Mouse (Mus musculus): ENCODE data around the gene Car4. TPM values are rescaled to one million over a fixed set of nuclear protein-coding genes. Genes with fewer than 3 reads are reported as not detected.

Car4 gene
- polyA plus RNA-seq (2016; fragmentation: Nextera tagmentation; extraction: Ambion mirVana), result 2.9 and 5.1 TPM in 2 replicates

GRCm38 (mm10) chr11:84957591-84958270 lies at the start of gene Car4:
TSS of gene Car4 (plus strand) at chr11:84957786.
- under 1% methylated on average over 49 of the region's 49 CpGs for WGBS
- H3K27me3 ChIP-seq (replicated peaks; ENCODE audit: low read depth, poor library complexity, severe bottlenecking), result peaks cover 49% of the 10 kb centered on the region
- H3K4me3 ChIP-seq, result peak within 1 kb of the TSS; percentile 49
- no peaks in the 10 kb centered on the region for H3K36me3 ChIP-seq (replicated peaks)
- no peak within 1 kb of the TSS for H3K27ac ChIP-seq (replicated peaks)
- H3K4me1 ChIP-seq, result peaks cover 39% of the 10 kb centered on the region
- H3K9me3 ChIP-seq, result no peaks in the 10 kb centered on the region
- peak; percentile 37 for DNase-seq (ENCODE audit: low spot score)

DNA sequence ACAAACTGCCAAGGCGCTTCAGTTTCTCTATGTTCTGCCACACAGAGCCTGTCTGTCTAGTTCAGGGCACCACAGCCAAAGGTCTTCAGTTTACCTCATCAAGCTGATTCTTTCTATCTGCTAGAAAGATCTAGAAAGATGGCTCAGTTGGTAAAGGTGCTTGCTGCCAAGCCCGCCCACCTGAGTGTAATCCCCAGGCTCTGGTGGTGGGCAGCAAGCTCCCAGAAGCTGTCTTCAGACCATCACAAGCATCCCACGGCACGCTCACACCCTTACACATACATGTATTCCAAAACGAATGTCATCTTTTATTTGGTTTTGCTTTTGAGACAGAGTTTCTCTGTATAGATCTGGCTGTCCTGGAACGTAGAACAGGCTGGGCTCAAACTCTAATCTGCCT lies 49.1 kb upstream of the Car4 start:
- no peak for DNase-seq (ENCODE audit: low spot score)
- Histone ChIP-seq H3K9me3 (no peaks in the 10 kb centered on the region), H3K27me3 (replicated peaks; ENCODE audit: low read depth, poor library complexity, severe bottlenecking) (no peaks in the 10 kb centered on the region), H3K4me1 (no peaks in the 10 kb centered on the region), H3K27ac (replicated peaks) (no peak overlapping the region), H3K4me3 (no peak overlapping the region), H3K36me3 (replicated peaks) (peaks cover 100% of the 10 kb centered on the region)
- WGBS, result 92% methylated on average over 6 of the region's 6 CpGs

GRCm38 (mm10) chr11:84910411-84910810 lies 47.2 kb upstream of the Car4 start:
- Histone ChIP-seq H3K27me3 (replicated peaks; ENCODE audit: low read depth, poor library complexity, severe bottlenecking) (no peaks in the 10 kb centered on the region), H3K4me3 (no peak overlapping the region), H3K4me1 (peaks cover 14% of the 10 kb centered on the region), H3K9me3 (no peaks in the 10 kb centered on the region), H3K27ac (replicated peaks) (no peak overlapping the region), H3K36me3 (replicated peaks) (peaks cover 93% of the 10 kb centered on the region)
- no peak for DNase-seq (ENCODE audit: low spot score)
- 79% methylated on average over 4 of the region's 4 CpGs for whole genome bisulfite sequencing

GRCm38 (mm10) chr11:84914673-84915072 lies 42.9 kb upstream of the Car4 start:
- Histone ChIP-seq H3K36me3 (replicated peaks) (peaks cover 50% of the 10 kb centered on the region), H3K4me3 (peak overlapping the region; percentile 97), H3K4me1 (peaks cover 27% of the 10 kb centered on the region), H3K9me3 (no peaks in the 10 kb centered on the region), H3K27ac (replicated peaks) (no peak overlapping the region), H3K27me3 (replicated peaks; ENCODE audit: low read depth, poor library complexity, severe bottlenecking) (no peaks in the 10 kb centered on the region)
- WGBS, result 84% methylated on average over 5 of the region's 5 CpGs
- no peak for DNase-seq (ENCODE audit: low spot score)

GRCm38 (mm10) chr11:84916053-84916702 lies 41.4 kb upstream of the Car4 start, which contains the start of gene Znhit3:
TSS of gene Znhit3 (minus strand) at chr11:84916366.
- WGBS, result 3% methylated on average over 34 of the region's 34 CpGs
- peaks cover 35% of the 10 kb centered on the region for H3K36me3 ChIP-seq (replicated peaks)
- peaks cover 27% of the 10 kb centered on the region for H3K4me1 ChIP-seq
- H3K27me3 ChIP-seq (replicated peaks; ENCODE audit: low read depth, poor library complexity, severe bottlenecking), result no peaks in the 10 kb centered on the region
- peak within 1 kb of the TSS; percentile 97 for H3K4me3 ChIP-seq
- DNase-seq (ENCODE audit: low spot score), result peak; percentile 84
- H3K9me3 ChIP-seq, result no peaks in the 10 kb centered on the region
- peak within 1 kb of the TSS; percentile 86 for H3K27ac ChIP-seq (replicated peaks)

DNA sequence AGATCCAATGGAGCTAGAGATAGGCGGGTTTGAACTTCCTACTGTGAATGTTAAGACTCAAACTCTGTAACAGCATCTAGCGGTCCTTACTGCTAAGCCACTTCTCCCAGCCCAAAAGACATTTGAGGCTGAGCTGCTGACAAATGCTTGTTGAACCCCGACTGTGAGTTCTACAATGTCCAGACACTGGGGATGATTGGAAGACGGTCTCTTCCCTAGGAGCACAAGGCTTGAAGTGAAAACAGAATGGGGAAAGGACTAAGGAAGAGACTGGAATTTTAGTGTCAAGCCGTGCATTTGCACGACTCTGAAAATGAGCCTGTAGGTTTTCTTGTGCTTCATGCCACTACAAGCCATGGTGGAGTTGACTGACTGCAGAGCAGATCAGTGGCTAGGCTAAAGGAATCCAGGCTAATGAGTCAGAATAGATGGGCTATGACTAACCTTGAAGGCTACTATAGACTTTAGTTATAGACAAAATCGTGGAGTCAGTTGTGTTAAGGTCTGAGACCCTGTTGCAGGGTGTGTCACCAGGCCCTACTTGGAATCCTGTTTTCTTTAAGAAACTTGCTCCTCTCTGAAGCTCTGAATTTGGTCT lies 40.8 kb upstream of the Car4 start:
- no peaks in the 10 kb centered on the region for H3K9me3 ChIP-seq
- peak overlapping the region; percentile 86; the same call in 1 of the 2 replicates for H3K27ac ChIP-seq (replicated peaks)
- peak overlapping the region; percentile 97 for H3K4me3 ChIP-seq
- no peak for DNase-seq (ENCODE audit: low spot score)
- 64% methylated on average over 7 of the region's 7 CpGs for WGBS
- H3K4me1 ChIP-seq, result peaks cover 27% of the 10 kb centered on the region
- H3K36me3 ChIP-seq (replicated peaks), result peaks cover 29% of the 10 kb centered on the region
- H3K27me3 ChIP-seq (replicated peaks; ENCODE audit: low read depth, poor library complexity, severe bottlenecking), result no peaks in the 10 kb centered on the region

DNA sequence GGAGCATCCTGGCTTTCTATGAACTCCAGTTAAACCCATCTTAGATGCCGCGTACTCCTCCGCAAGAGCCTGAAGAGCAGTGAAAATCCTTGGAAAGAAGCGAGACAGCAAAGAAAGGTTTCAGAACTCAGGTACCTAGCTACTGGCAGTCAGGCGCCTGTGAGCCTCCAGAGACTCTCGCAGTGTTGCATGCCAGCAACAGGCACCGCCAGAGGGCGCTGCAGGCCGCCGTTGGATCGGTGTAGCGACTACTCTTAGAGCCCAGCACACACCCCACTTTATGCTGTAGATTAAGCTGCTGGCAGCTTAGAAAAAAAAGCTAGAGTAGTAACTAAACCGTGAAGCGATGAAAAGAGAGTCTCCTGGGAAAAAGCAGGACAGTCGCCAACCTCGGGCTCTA lies 39.2 kb upstream of the Car4 start:
- 7% methylated on average over 16 of the region's 16 CpGs for WGBS
- Histone ChIP-seq H3K36me3 (replicated peaks) (peaks cover 13% of the 10 kb centered on the region), H3K4me3 (peak overlapping the region; percentile 28; the same call in 1 of the 2 replicates), H3K27me3 (replicated peaks; ENCODE audit: low read depth, poor library complexity, severe bottlenecking) (no peaks in the 10 kb centered on the region), H3K9me3 (no peaks in the 10 kb centered on the region), H3K4me1 (peaks cover 27% of the 10 kb centered on the region), H3K27ac (replicated peaks) (no peak overlapping the region)
- DNase-seq (ENCODE audit: low spot score), result peak; percentile 90

DNA sequence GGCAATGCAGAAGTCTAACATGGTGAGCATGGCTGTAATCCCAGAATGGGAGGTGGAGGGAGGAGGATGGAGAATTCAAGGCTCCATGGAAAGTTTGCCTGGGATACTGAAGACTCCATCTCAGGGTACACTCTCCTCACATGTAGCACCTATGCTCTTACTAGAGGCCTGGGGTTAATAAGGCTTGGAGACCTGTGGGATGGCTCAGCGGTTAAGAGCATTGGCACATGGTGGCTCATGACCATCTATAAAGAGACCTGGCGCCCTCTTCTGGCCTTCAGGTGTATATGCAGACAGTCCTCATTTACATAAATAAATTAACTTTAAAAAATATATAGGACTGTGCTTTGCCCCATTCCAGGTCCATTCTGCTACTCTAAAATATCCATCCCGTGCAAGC lies 38.3 kb upstream of the Car4 start:
- 41% methylated on average over 3 of the region's 3 CpGs for WGBS
- Histone ChIP-seq H3K4me1 (peaks cover 24% of the 10 kb centered on the region), H3K4me3 (no peak overlapping the region), H3K9me3 (no peaks in the 10 kb centered on the region), H3K27ac (replicated peaks) (no peak overlapping the region), H3K36me3 (replicated peaks) (peaks cover 4% of the 10 kb centered on the region), H3K27me3 (replicated peaks; ENCODE audit: low read depth, poor library complexity, severe bottlenecking) (no peaks in the 10 kb centered on the region)
- DNase-seq (ENCODE audit: low spot score), result peak; percentile 25

GRCm38 (mm10) chr11:84919951-84920350 lies 37.6 kb upstream of the Car4 start:
- Histone ChIP-seq H3K27me3 (replicated peaks; ENCODE audit: low read depth, poor library complexity, severe bottlenecking) (no peaks in the 10 kb centered on the region), H3K27ac (replicated peaks) (no peak overlapping the region), H3K36me3 (replicated peaks) (no peaks in the 10 kb centered on the region), H3K9me3 (no peaks in the 10 kb centered on the region), H3K4me1 (peaks cover 18% of the 10 kb centered on the region), H3K4me3 (no peak overlapping the region)
- WGBS, result 76% methylated on average over 7 of the region's 7 CpGs
- no peak for DNase-seq (ENCODE audit: low spot score)

- Histone ChIP-seq H3K36me3 (replicated peaks) (no peaks in the 10 kb centered on the region), H3K4me3 (no peak overlapping the region), H3K9me3 (no peaks in the 10 kb centered on the region), H3K4me1 (peaks cover 12% of the 10 kb centered on the region), H3K27ac (replicated peaks) (no peak overlapping the region), H3K27me3 (replicated peaks; ENCODE audit: low read depth, poor library complexity, severe bottlenecking) (no peaks in the 10 kb centered on the region)
- 85% methylated on average over 8 of the region's 8 CpGs for WGBS
- DNase-seq (ENCODE audit: low spot score), result no peak
Observed at GRCm38 (mm10) chr11:84920981-84921380, 36.6 kb upstream of the Car4 start.

DNA sequence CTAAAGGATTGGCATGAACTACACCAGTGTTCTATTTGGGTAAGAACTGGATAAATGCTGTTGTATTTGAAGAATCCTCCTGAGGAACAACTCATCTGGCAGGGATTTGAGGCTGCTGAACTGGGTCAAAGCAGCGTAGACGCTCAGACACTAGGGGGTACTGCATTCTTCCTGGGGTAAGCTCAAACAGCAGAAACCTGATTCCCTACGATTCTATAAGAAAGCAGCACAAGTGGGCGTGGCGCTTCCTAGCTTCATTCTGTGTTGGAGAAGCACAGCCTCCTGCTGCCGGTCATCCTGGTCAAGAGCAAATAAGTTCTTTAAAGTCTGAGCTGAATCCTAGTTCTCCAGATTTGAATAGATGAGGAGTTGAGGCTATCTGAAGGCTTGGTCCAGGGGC lies 25.3 kb upstream of the Car4 start:
- Histone ChIP-seq H3K36me3 (replicated peaks) (no peaks in the 10 kb centered on the region), H3K27ac (replicated peaks) (no peak overlapping the region), H3K9me3 (no peaks in the 10 kb centered on the region), H3K27me3 (replicated peaks; ENCODE audit: low read depth, poor library complexity, severe bottlenecking) (no peaks in the 10 kb centered on the region), H3K4me1 (no peaks in the 10 kb centered on the region), H3K4me3 (no peak overlapping the region)
- 15% methylated on average over 6 of the region's 6 CpGs for WGBS
- DNase-seq (ENCODE audit: low spot score), result no peak

- DNase-seq (ENCODE audit: low spot score), result no peak
- peaks cover 19% of the 10 kb centered on the region for H3K27me3 ChIP-seq (replicated peaks; ENCODE audit: low read depth, poor library complexity, severe bottlenecking)
- H3K4me1 ChIP-seq, result peaks cover 15% of the 10 kb centered on the region
- H3K27ac ChIP-seq (replicated peaks), result no peak overlapping the region
- WGBS, result 70% methylated on average over 8 of the region's 8 CpGs
- H3K9me3 ChIP-seq, result no peaks in the 10 kb centered on the region
- H3K4me3 ChIP-seq, result no peak overlapping the region
- H3K36me3 ChIP-seq (replicated peaks), result no peaks in the 10 kb centered on the region
Observed at GRCm38 (mm10) chr11:84939508-84940053, 18.0 kb upstream of the Car4 start.

All from embryonic facial prominence, embryonic 10.5 days (tissue).